Mouse (Mus musculus): Measurements from ENCODE around the gene Lsamp. TPM values are rescaled to one million over a fixed set of nuclear protein-coding genes. Genes with fewer than 3 reads are reported as not detected.

Lsamp gene
- polyA plus RNA-seq, 1 experiment from 2014 or later: 5.4 TPM

- H3K27me3 ChIP-seq (replicated peaks; ENCODE audit: control insufficient read depth, insufficient read depth, low read length): no peaks in the 10 kb centered on the region
- ATAC-seq (replicated peaks; ENCODE audit: low FRiP score, low TSS enrichment, low read depth) (no peak), DNase-seq (ENCODE audit: low spot score) (no peak)
Observed at GRCm38 (mm10) chr16:40399531-40399930, 415.4 kb downstream of the Lsamp start.

GRCm38 (mm10) chr16:40434280-40434679, 450.1 kb downstream of the Lsamp start:
- Histone ChIP-seq H3K4me3 (ENCODE audit: low read depth, low read length) (no peak overlapping the region), H3K4me2 (ENCODE audit: low read length) (no peak overlapping the region), H3K9me3 (ENCODE audit: control insufficient read depth, low read length) (no peaks in the 10 kb centered on the region), H3K9ac (ENCODE audit: low read length) (no peak overlapping the region), H3K27ac (ENCODE audit: low read depth) (no peak overlapping the region), H3K4me1 (replicated peaks; ENCODE audit: control insufficient read depth, insufficient read depth, low read length) (no peaks in the 10 kb centered on the region), H3K36me3 (ENCODE audit: control insufficient read depth, insufficient read depth, low read length) (no peaks in the 10 kb centered on the region), H3K27me3 (replicated peaks; ENCODE audit: control insufficient read depth, insufficient read depth, low read length) (no peaks in the 10 kb centered on the region)
- WGBS: 89% methylated on average over 3 of the region's 3 CpGs
- no peak for ATAC-seq (replicated peaks; ENCODE audit: low FRiP score, low TSS enrichment, low read depth)
- no peak for DNase-seq (ENCODE audit: low spot score)

More at GRCm38 (mm10) chr16:40399531-40399930, 415.4 kb downstream of the Lsamp start:
- Histone ChIP-seq H3K4me2 (ENCODE audit: low read length) (no peak overlapping the region), H3K9ac (ENCODE audit: low read length) (no peak overlapping the region), H3K9me3 (ENCODE audit: control insufficient read depth, low read length) (no peaks in the 10 kb centered on the region), H3K4me3 (ENCODE audit: low read depth, low read length) (no peak overlapping the region), H3K36me3 (ENCODE audit: control insufficient read depth, insufficient read depth, low read length) (no peaks in the 10 kb centered on the region), H3K4me1 (replicated peaks; ENCODE audit: control insufficient read depth, insufficient read depth, low read length) (no peaks in the 10 kb centered on the region), H3K27ac (ENCODE audit: low read depth) (no peak overlapping the region)
- WGBS: 64% methylated on average over 2 of the region's 2 CpGs

GRCm38 (mm10) chr16:40436415-40436814, 452.3 kb downstream of the Lsamp start:
- DNase-seq (ENCODE audit: low spot score): no peak
- no peaks in the 10 kb centered on the region for H3K4me1 ChIP-seq (replicated peaks; ENCODE audit: control insufficient read depth, insufficient read depth, low read length)
- no peak for ATAC-seq (replicated peaks; ENCODE audit: low FRiP score, low TSS enrichment, low read depth)
- no peaks in the 10 kb centered on the region for H3K9me3 ChIP-seq (ENCODE audit: control insufficient read depth, low read length)
- no peaks in the 10 kb centered on the region for H3K27me3 ChIP-seq (replicated peaks; ENCODE audit: control insufficient read depth, insufficient read depth, low read length)
- H3K36me3 ChIP-seq (ENCODE audit: control insufficient read depth, insufficient read depth, low read length): no peaks in the 10 kb centered on the region
- H3K9ac ChIP-seq (ENCODE audit: low read length): no peak overlapping the region
- H3K27ac ChIP-seq (ENCODE audit: low read depth): no peak overlapping the region
- no peak overlapping the region for H3K4me3 ChIP-seq (ENCODE audit: low read depth, low read length)
- no peak overlapping the region for H3K4me2 ChIP-seq (ENCODE audit: low read length)
- WGBS: 60% methylated on average over 6 of the region's 6 CpGs

GRCm38 (mm10) chr16:40437879-40438278, 453.7 kb downstream of the Lsamp start:
- no peaks in the 10 kb centered on the region for H3K27me3 ChIP-seq (replicated peaks; ENCODE audit: control insufficient read depth, insufficient read depth, low read length)
- ATAC-seq (replicated peaks; ENCODE audit: low FRiP score, low TSS enrichment, low read depth): no peak
- 88% methylated on average over 10 of the region's 10 CpGs for WGBS
- H3K4me3 ChIP-seq (ENCODE audit: low read depth, low read length): no peak overlapping the region
- no peaks in the 10 kb centered on the region for H3K4me1 ChIP-seq (replicated peaks; ENCODE audit: control insufficient read depth, insufficient read depth, low read length)
- no peak overlapping the region for H3K27ac ChIP-seq (ENCODE audit: low read depth)
- no peaks in the 10 kb centered on the region for H3K9me3 ChIP-seq (ENCODE audit: control insufficient read depth, low read length)
- H3K9ac ChIP-seq (ENCODE audit: low read length): no peak overlapping the region
- no peak overlapping the region for H3K4me2 ChIP-seq (ENCODE audit: low read length)
- H3K36me3 ChIP-seq (ENCODE audit: control insufficient read depth, insufficient read depth, low read length): no peaks in the 10 kb centered on the region
- DNase-seq (ENCODE audit: low spot score): no peak

GRCm38 (mm10) chr16:40438876-40439275, 454.7 kb downstream of the Lsamp start:
- Histone ChIP-seq H3K27ac (ENCODE audit: low read depth) (no peak overlapping the region), H3K9me3 (ENCODE audit: control insufficient read depth, low read length) (no peaks in the 10 kb centered on the region), H3K36me3 (ENCODE audit: control insufficient read depth, insufficient read depth, low read length) (no peaks in the 10 kb centered on the region), H3K9ac (ENCODE audit: low read length) (no peak overlapping the region), H3K4me1 (replicated peaks; ENCODE audit: control insufficient read depth, insufficient read depth, low read length) (no peaks in the 10 kb centered on the region), H3K27me3 (replicated peaks; ENCODE audit: control insufficient read depth, insufficient read depth, low read length) (no peaks in the 10 kb centered on the region), H3K4me3 (ENCODE audit: low read depth, low read length) (no peak overlapping the region), H3K4me2 (ENCODE audit: low read length) (no peak overlapping the region)
- 57% methylated on average over 1 of the region's 1 CpGs for WGBS
- DNase-seq (ENCODE audit: low spot score) (no peak), ATAC-seq (replicated peaks; ENCODE audit: low FRiP score, low TSS enrichment, low read depth) (no peak)

- Histone ChIP-seq H3K4me3 (ENCODE audit: low read depth, low read length) (no peak overlapping the region), H3K4me2 (ENCODE audit: low read length) (no peak overlapping the region), H3K4me1 (replicated peaks; ENCODE audit: control insufficient read depth, insufficient read depth, low read length) (no peaks in the 10 kb centered on the region), H3K27me3 (replicated peaks; ENCODE audit: control insufficient read depth, insufficient read depth, low read length) (no peaks in the 10 kb centered on the region), H3K36me3 (ENCODE audit: control insufficient read depth, insufficient read depth, low read length) (no peaks in the 10 kb centered on the region), H3K9ac (ENCODE audit: low read length) (no peak overlapping the region), H3K9me3 (ENCODE audit: control insufficient read depth, low read length) (no peaks in the 10 kb centered on the region), H3K27ac (ENCODE audit: low read depth) (no peak overlapping the region)
- ATAC-seq (replicated peaks; ENCODE audit: low FRiP score, low TSS enrichment, low read depth) (no peak), DNase-seq (ENCODE audit: low spot score) (no peak)
- WGBS: 84% methylated on average over 5 of the region's 5 CpGs
Observed at GRCm38 (mm10) chr16:40446587-40446986, 462.4 kb downstream of the Lsamp start.

GRCm38 (mm10) chr16:40463411-40464058, 479.4 kb downstream of the Lsamp start:
- no peak for ATAC-seq (replicated peaks; ENCODE audit: low FRiP score, low TSS enrichment, low read depth)
- Histone ChIP-seq H3K4me3 (ENCODE audit: low read depth, low read length) (no peak overlapping the region), H3K9me3 (ENCODE audit: control insufficient read depth, low read length) (no peaks in the 10 kb centered on the region), H3K4me1 (replicated peaks; ENCODE audit: control insufficient read depth, insufficient read depth, low read length) (no peaks in the 10 kb centered on the region), H3K4me2 (ENCODE audit: low read length) (no peak overlapping the region), H3K27ac (ENCODE audit: low read depth) (no peak overlapping the region), H3K36me3 (ENCODE audit: control insufficient read depth, insufficient read depth, low read length) (no peaks in the 10 kb centered on the region), H3K9ac (ENCODE audit: low read length) (no peak overlapping the region), H3K27me3 (replicated peaks; ENCODE audit: control insufficient read depth, insufficient read depth, low read length) (no peaks in the 10 kb centered on the region)
- DNase-seq (ENCODE audit: low spot score): no peak
- 58% methylated on average over 15 of the region's 15 CpGs for WGBS

GRCm38 (mm10) chr16:40466596-40466995, 482.4 kb downstream of the Lsamp start:
- Histone ChIP-seq H3K27ac (ENCODE audit: low read depth) (no peak overlapping the region), H3K9me3 (ENCODE audit: control insufficient read depth, low read length) (no peaks in the 10 kb centered on the region), H3K4me2 (ENCODE audit: low read length) (no peak overlapping the region), H3K4me1 (replicated peaks; ENCODE audit: control insufficient read depth, insufficient read depth, low read length) (no peaks in the 10 kb centered on the region), H3K27me3 (replicated peaks; ENCODE audit: control insufficient read depth, insufficient read depth, low read length) (no peaks in the 10 kb centered on the region), H3K9ac (ENCODE audit: low read length) (no peak overlapping the region), H3K36me3 (ENCODE audit: control insufficient read depth, insufficient read depth, low read length) (no peaks in the 10 kb centered on the region), H3K4me3 (ENCODE audit: low read depth, low read length) (no peak overlapping the region)
- 19% methylated on average over 8 of the region's 8 CpGs for WGBS
- peak; percentile 63 for DNase-seq (ENCODE audit: low spot score)
- ATAC-seq (replicated peaks; ENCODE audit: low FRiP score, low TSS enrichment, low read depth): no peak

GRCm38 (mm10) chr16:40470946-40471345, 486.8 kb downstream of the Lsamp start:
- Histone ChIP-seq H3K4me2 (ENCODE audit: low read length) (no peak overlapping the region), H3K4me1 (replicated peaks; ENCODE audit: control insufficient read depth, insufficient read depth, low read length) (no peaks in the 10 kb centered on the region), H3K36me3 (ENCODE audit: control insufficient read depth, insufficient read depth, low read length) (no peaks in the 10 kb centered on the region), H3K27me3 (replicated peaks; ENCODE audit: control insufficient read depth, insufficient read depth, low read length) (no peaks in the 10 kb centered on the region), H3K27ac (ENCODE audit: low read depth) (no peak overlapping the region), H3K4me3 (ENCODE audit: low read depth, low read length) (no peak overlapping the region), H3K9me3 (ENCODE audit: control insufficient read depth, low read length) (no peaks in the 10 kb centered on the region), H3K9ac (ENCODE audit: low read length) (no peak overlapping the region)
- DNase-seq (ENCODE audit: low spot score): no peak
- WGBS: 78% methylated on average over 6 of the region's 6 CpGs
- ATAC-seq (replicated peaks; ENCODE audit: low FRiP score, low TSS enrichment, low read depth): no peak
